In the genomic region with DNA sequence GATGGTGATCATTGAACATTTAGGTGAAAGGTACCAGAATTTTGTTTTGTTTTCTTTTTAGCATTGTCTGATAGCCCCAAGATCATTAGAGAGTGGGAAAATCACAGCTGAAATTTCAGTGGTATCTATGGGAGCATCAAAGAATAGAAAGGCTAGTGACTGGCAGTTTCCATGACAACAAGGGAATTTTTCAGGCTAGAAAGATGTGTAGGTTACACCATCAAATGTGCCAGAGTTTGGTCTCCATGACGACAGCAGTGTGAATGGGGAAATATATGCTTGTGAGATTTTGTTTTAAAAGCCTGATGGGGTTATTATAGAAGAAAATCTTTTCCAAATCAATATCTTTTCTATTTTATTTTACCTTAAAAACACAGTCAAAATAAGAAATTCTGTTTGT, we compare ENCODE assay signal across 13 mouse cellular contexts. TPM values are rescaled to one million over a fixed set of nuclear protein-coding genes. Genes with fewer than 3 reads are reported as not detected.
DNase-seq lines count a peak whose midpoint lies in the region; ATAC-seq lines count a peak whose summit lies in the region.
"Had no signal": no experiment of that assay in that cellular context is flagged by ENCODE, and none has a peak within 500 bp of the region (broad histone marks: within the 10 kb centered on the region; RNA-seq: fewer than 3 reads in every experiment).

No protein-coding gene starts in this region.

- 52% methylated on average over 1 of the region's 1 CpGs for WGBS in forebrain, embryonic 13.5 days
- 62% methylated on average over 1 of the region's 1 CpGs for WGBS in forebrain, embryonic 11.5 days
- 44% methylated on average over 1 of the region's 1 CpGs for WGBS in hindbrain, embryonic 16.5 days
- 23% methylated on average over 1 of the region's 1 CpGs for WGBS in midbrain, embryonic 14.5 days

- no peak overlapping the region for H3K4me2 ChIP-seq in forebrain, embryonic 13.5 days
- H3K4me2 ChIP-seq in forebrain, embryonic 11.5 days (ENCODE audit: low read depth, low read length, severe bottlenecking) = no peak overlapping the region
- no peak overlapping the region for H3K4me2 ChIP-seq in hindbrain, embryonic 16.5 days (ENCODE audit: low read length)
- no peak overlapping the region for H3K4me2 ChIP-seq in midbrain, embryonic 14.5 days (ENCODE audit: low read length)
- H3K4me2 ChIP-seq: heart, embryonic 15.5 days; liver, embryonic 15.5 days had no signal

- no peaks in the 10 kb centered on the region for H3K9me3 ChIP-seq in forebrain, embryonic 13.5 days (replicated peaks)
- no peaks in the 10 kb centered on the region for H3K9me3 ChIP-seq in forebrain, embryonic 11.5 days (ENCODE audit: control insufficient read depth, low read length)
- H3K9me3 ChIP-seq in hindbrain, embryonic 16.5 days (ENCODE audit: control insufficient read depth, low read length) = no peaks in the 10 kb centered on the region
- H3K9me3 ChIP-seq in midbrain, embryonic 14.5 days (ENCODE audit: control insufficient read depth, low read length) = no peaks in the 10 kb centered on the region; the same call in 1 of the 2 replicates
- H3K9me3 ChIP-seq: embryonic facial prominence, embryonic 10.5 days; G1E; heart, embryonic 15.5 days; liver, embryonic 15.5 days had no signal

- no peak overlapping the region for H3K9ac ChIP-seq in forebrain, embryonic 13.5 days
- no peak overlapping the region for H3K9ac ChIP-seq in forebrain, embryonic 11.5 days (ENCODE audit: low read length)
- no peak overlapping the region for H3K9ac ChIP-seq in hindbrain, embryonic 16.5 days (ENCODE audit: low read depth, low read length)
- no peak overlapping the region for H3K9ac ChIP-seq in midbrain, embryonic 14.5 days (replicated peaks; ENCODE audit: low read length)
- H3K9ac ChIP-seq: heart, embryonic 15.5 days; liver, embryonic 15.5 days had no signal

- H3K4me3 ChIP-seq in forebrain, embryonic 13.5 days = no peak overlapping the region
- no peak overlapping the region for H3K4me3 ChIP-seq in forebrain, embryonic 11.5 days (ENCODE audit: low read depth, low read length)
- H3K4me3 ChIP-seq in hindbrain, embryonic 16.5 days (ENCODE audit: low read length) = no peak overlapping the region
- no peak overlapping the region for H3K4me3 ChIP-seq in midbrain, embryonic 14.5 days (replicated peaks; ENCODE audit: low read depth, low read length)
- H3K4me3 ChIP-seq: embryonic facial prominence, embryonic 10.5 days; heart, embryonic 15.5 days; liver, embryonic 15.5 days had no signal

- H3K27me3 ChIP-seq in forebrain, embryonic 13.5 days = no peaks in the 10 kb centered on the region
- H3K27me3 ChIP-seq in forebrain, embryonic 11.5 days (ENCODE audit: control insufficient read depth, insufficient read depth, low read length) = no peaks in the 10 kb centered on the region
- H3K27me3 ChIP-seq in hindbrain, embryonic 16.5 days (replicated peaks; ENCODE audit: control insufficient read depth, insufficient read depth, low read length) = no peaks in the 10 kb centered on the region
- no peaks in the 10 kb centered on the region for H3K27me3 ChIP-seq in midbrain, embryonic 14.5 days (ENCODE audit: control insufficient read depth, insufficient read depth, low read length)
- H3K27me3 ChIP-seq: heart, embryonic 15.5 days; liver, embryonic 15.5 days had no signal

- no peaks in the 10 kb centered on the region for H3K36me3 ChIP-seq in forebrain, embryonic 13.5 days (ENCODE audit: poor library complexity, severe bottlenecking)
- H3K36me3 ChIP-seq in forebrain, embryonic 11.5 days (ENCODE audit: control insufficient read depth, insufficient read depth, low read length) = no peaks in the 10 kb centered on the region
- no peaks in the 10 kb centered on the region for H3K36me3 ChIP-seq in hindbrain, embryonic 16.5 days (ENCODE audit: control insufficient read depth, insufficient read depth, low read length)
- H3K36me3 ChIP-seq in midbrain, embryonic 14.5 days (ENCODE audit: control insufficient read depth, insufficient read depth, low read length) = no peaks in the 10 kb centered on the region
- H3K36me3 ChIP-seq: embryonic facial prominence, embryonic 10.5 days; G1E; heart, embryonic 15.5 days; liver, embryonic 15.5 days had no signal

- H3K4me1 ChIP-seq in forebrain, embryonic 13.5 days = peaks cover 3% of the 10 kb centered on the region; the same call in 1 of the 2 replicates
- H3K4me1 ChIP-seq in forebrain, embryonic 11.5 days (replicated peaks; ENCODE audit: control insufficient read depth, insufficient read depth, low read length) = no peaks in the 10 kb centered on the region
- H3K4me1 ChIP-seq in hindbrain, embryonic 16.5 days (ENCODE audit: control insufficient read depth, insufficient read depth, low read depth, low read length) = no peaks in the 10 kb centered on the region
- no peaks in the 10 kb centered on the region for H3K4me1 ChIP-seq in midbrain, embryonic 14.5 days (ENCODE audit: control insufficient read depth, insufficient read depth, low read length)
- H3K4me1 ChIP-seq: embryonic facial prominence, embryonic 10.5 days; heart, embryonic 15.5 days; liver, embryonic 15.5 days had no signal

- DNase-seq in forebrain, embryonic 11.5 days (ENCODE audit: low spot score) = no peak
- DNase-seq in brain, adult 2 months (ENCODE audit: low read depth, low spot score) = peak; percentile 84
- peak; percentile 86 for DNase-seq in midbrain, embryonic 14.5 days
- DNase-seq in ovary, postnatal 10 days (ENCODE audit: low spot score) = no peak
- DNase-seq: kidney, adult 2 months had no signal

- no peak overlapping the region for H3K27ac ChIP-seq in forebrain, embryonic 13.5 days
- no peak overlapping the region for H3K27ac ChIP-seq in forebrain, embryonic 11.5 days (ENCODE audit: low read depth, low read length)
- H3K27ac ChIP-seq in hindbrain, embryonic 16.5 days (ENCODE audit: low read depth, low read length) = no peak overlapping the region
- H3K27ac ChIP-seq in midbrain, embryonic 14.5 days (replicated peaks; ENCODE audit: low read depth, low read length) = no peak overlapping the region
- H3K27ac ChIP-seq: embryonic facial prominence, embryonic 10.5 days; heart, embryonic 15.5 days; liver, embryonic 15.5 days had no signal

- ATAC-seq in forebrain, embryonic 13.5 days = peak; percentile 94
- ATAC-seq in forebrain, embryonic 11.5 days (replicated peaks; ENCODE audit: low FRiP score) = no peak
- peak; percentile 89 for ATAC-seq in hindbrain, embryonic 16.5 days
- peak; percentile 74; the same call in 1 of the 2 replicates for ATAC-seq in midbrain, embryonic 14.5 days (ENCODE audit: low FRiP score, low TSS enrichment)
- ATAC-seq in inflammation-experienced regulatory T-cells, adult 6 months = no peak
- no peak for ATAC-seq in erythroid progenitor cell, adult 5-6 weeks (replicated peaks; ENCODE audit: low FRiP score, poor library complexity, severe bottlenecking)

RNA-seq across cellular contexts. Expression of a gene that starts 50.9 kb away (rescaled TPM):
- 11.8 and 16.7 TPM in 2 replicates for polyA plus RNA-seq in forebrain, embryonic 13.5 days (2015; fragmentation: Nextera tagmentation; extraction: Ambion mirVana)
- polyA plus RNA-seq in forebrain, embryonic 11.5 days (2014; fragmentation: Nextera tagmentation; extraction: Ambion mirVana) = 9.1 and 9.2 TPM in 2 replicates
- polyA plus RNA-seq in hindbrain, embryonic 16.5 days (2015; fragmentation: Nextera tagmentation; extraction: Ambion mirVana) = 36.3 and 39.8 TPM in 2 replicates
- 14.0 and 14.8 TPM in 2 replicates for polyA plus RNA-seq in midbrain, embryonic 14.5 days (2014; fragmentation: Nextera tagmentation; extraction: Ambion mirVana)
- under 1 TPM; 0.08 to 0.68 (median 0.16) TPM for polyA plus RNA-seq in inflammation-experienced regulatory T-cells, adult 6 months (2017; shearing (Covaris generic))
- not detected in 2 replicates for total RNA-seq in erythroid progenitor cell, adult 5-6 weeks (2015; ENCODE audit: low replicate concordance)
- not detected in 2 replicates for total RNA-seq in erythroid progenitor cell, adult 5-6 weeks (2017; ENCODE audit: low replicate concordance)
- polyA plus RNA-seq: G1E had no signal

Comparison
In these comparisons a context has a peak if more than half of its experiments do, and no peak if none do; other contexts are left out.
1. ATAC-seq: peak in forebrain, embryonic 13.5 days (single experiment), hindbrain, embryonic 16.5 days (single experiment) and midbrain, embryonic 14.5 days (single experiment); none in forebrain, embryonic 11.5 days (single experiment), inflammation-experienced regulatory T-cells, adult 6 months (single experiment) and erythroid progenitor cell, adult 5-6 weeks (single experiment).
2. DNase-seq: peak in brain, adult 2 months (single experiment) and midbrain, embryonic 14.5 days (single experiment); none in forebrain, embryonic 11.5 days (single experiment) and ovary, postnatal 10 days (single experiment).